Comparison of ENCODE assay signal across 29 mouse cellular contexts in the genomic region with DNA sequence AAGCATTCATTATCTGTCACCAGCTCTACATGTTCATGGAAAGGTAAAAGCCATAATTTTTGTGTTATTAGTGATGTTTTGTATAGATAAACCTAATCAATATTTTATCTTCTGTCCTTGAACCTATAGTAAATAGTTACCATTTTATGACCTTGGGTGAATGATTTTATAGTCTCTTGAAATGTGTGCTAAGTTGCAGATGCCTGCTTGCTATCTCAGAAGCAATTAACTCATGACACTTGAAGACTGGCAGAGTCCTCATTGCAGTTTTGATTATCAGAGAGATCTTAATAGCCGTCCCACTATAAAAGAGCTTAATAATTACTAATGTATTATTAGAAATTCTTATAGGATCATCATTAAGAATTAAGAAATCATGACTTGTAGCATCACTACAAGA.
"Had no signal": no experiment of that assay in that cellular context is flagged by ENCODE, and none has a peak within 500 bp of the region (broad histone marks: within the 10 kb centered on the region; RNA-seq: fewer than 3 reads in every experiment).

No protein-coding gene starts in this region.

- H3K36me3 ChIP-seq: embryonic facial prominence, embryonic 10.5 days; embryonic facial prominence, embryonic 12.5 days; embryonic facial prominence, embryonic 13.5 days; embryonic facial prominence, embryonic 15.5 days; forebrain, embryonic 10.5 days; forebrain, embryonic 12.5 days; forebrain, embryonic 15.5 days had no signal

- H3K4me1 ChIP-seq: embryonic facial prominence, embryonic 10.5 days; embryonic facial prominence, embryonic 12.5 days; embryonic facial prominence, embryonic 13.5 days; embryonic facial prominence, embryonic 15.5 days; forebrain, embryonic 10.5 days; forebrain, embryonic 12.5 days; forebrain, embryonic 13.5 days; forebrain, embryonic 15.5 days had no signal

- H3K4me3 ChIP-seq: embryonic facial prominence, embryonic 10.5 days; embryonic facial prominence, embryonic 12.5 days; embryonic facial prominence, embryonic 13.5 days; embryonic facial prominence, embryonic 15.5 days; erythroblast, embryonic 14.5 days; forebrain, embryonic 10.5 days; forebrain, embryonic 12.5 days; forebrain, embryonic 13.5 days; forebrain, embryonic 15.5 days; gastrocnemius, adult 2 months; heart, adult 2 months had no signal

- H3K9me3 ChIP-seq: embryonic facial prominence, embryonic 10.5 days; embryonic facial prominence, embryonic 12.5 days; embryonic facial prominence, embryonic 13.5 days; embryonic facial prominence, embryonic 15.5 days; forebrain, embryonic 10.5 days; forebrain, embryonic 12.5 days; forebrain, embryonic 13.5 days; forebrain, embryonic 15.5 days had no signal

- H3K27me3 ChIP-seq: embryonic facial prominence, embryonic 12.5 days; embryonic facial prominence, embryonic 13.5 days; embryonic facial prominence, embryonic 15.5 days; forebrain, embryonic 12.5 days; forebrain, embryonic 13.5 days; forebrain, embryonic 15.5 days had no signal

- H3K27ac ChIP-seq: embryonic facial prominence, embryonic 10.5 days; embryonic facial prominence, embryonic 12.5 days; embryonic facial prominence, embryonic 13.5 days; embryonic facial prominence, embryonic 15.5 days; forebrain, embryonic 10.5 days; forebrain, embryonic 12.5 days; forebrain, embryonic 13.5 days; forebrain, embryonic 15.5 days; gastrocnemius, adult 2 months; heart, adult 2 months had no signal

- H3K9ac ChIP-seq: embryonic facial prominence, embryonic 12.5 days; embryonic facial prominence, embryonic 13.5 days; embryonic facial prominence, embryonic 15.5 days; forebrain, embryonic 12.5 days; forebrain, embryonic 13.5 days; forebrain, embryonic 15.5 days; forebrain, postnatal 0 days had no signal

- DNase-seq: cerebellum, adult 2 months; cerebellum, adult 8-10 months; cerebellum, adult 9-10 months; cerebellum, adult 9-11 months; cerebellum, postnatal 10 days; cerebellum, postnatal 14 days; cerebellum, postnatal 25 days; cerebellum, postnatal 36 days; embryo, embryonic 11 days; forebrain, postnatal 0 days; gastrocnemius, adult 2 months; gastrocnemius, postnatal 10 days; gastrocnemius, postnatal 14 days; gastrocnemius, postnatal 25 days; gastrocnemius, postnatal 36 days; heart, adult 11 months; heart, adult 18-20 months; heart, adult 2 months had no signal

- H3K4me2 ChIP-seq: embryonic facial prominence, embryonic 12.5 days; embryonic facial prominence, embryonic 13.5 days; embryonic facial prominence, embryonic 15.5 days; forebrain, embryonic 12.5 days; forebrain, embryonic 13.5 days; forebrain, embryonic 15.5 days had no signal

- ATAC-seq: forebrain, embryonic 13.5 days; forebrain, embryonic 14.5 days; forebrain, embryonic 15.5 days; forebrain, embryonic 16.5 days; forebrain, postnatal 0 days had no signal
